Mouse (Mus musculus) megakaryocyte, embryonic 14.5 days (primary cell): ENCODE measurements at regions not wholly inside any gene's neighbourhood (a gene's known extent, or its start where the extent isn't known, plus 50 kb on each side); places are given as distances from the start of the nearest gene placed in this dataset.

Experiments used
- FLI1 ChIP-seq: IDR thresholded peaks from 2 replicates; pipeline ENCODE4 v1.6.1; 2012; ENCODE audit warnings: low read length, inconsistent platforms, mixed read lengths
- GATA1 ChIP-seq: IDR thresholded peaks from 3 replicates; pipeline ENCODE4 v1.6.1; 2012; ENCODE audit warnings: mixed read lengths, low read length, inconsistent platforms, borderline replicate concordance

- TF ChIP-seq FLI1: no peak
- TF ChIP-seq GATA1: no peak
Measured at GRCm38 (mm10) chr8:87208036-87208435, 264.4 kb downstream of the Cbln1 start.
